Mouse (Mus musculus) megakaryocyte, embryonic 14.5 days (primary cell): ENCODE data around the gene 4933430I17Rik.

ENCODE experiments used
- FLI1 ChIP-seq: IDR thresholded peaks from 2 replicates; pipeline ENCODE4 v1.6.1; 2012; ENCODE audit warnings: low read length, inconsistent platforms, mixed read lengths
- GATA1 ChIP-seq: IDR thresholded peaks from 3 replicates; pipeline ENCODE4 v1.6.1; 2012; ENCODE audit warnings: mixed read lengths, low read length, inconsistent platforms, borderline replicate concordance

GRCm38 (mm10) chr4:62566530-62566929, 41.4 kb downstream of the 4933430I17Rik start:
- no peak for TF ChIP-seq GATA1
- no peak for TF ChIP-seq FLI1
